Mouse (Mus musculus): ENCODE data around the gene Tedc1. TPM values are rescaled to one million over a fixed set of nuclear protein-coding genes. Genes with fewer than 3 reads are reported as not detected.

The Tedc1 gene
- total and polyA plus RNA-seq, 2 experiments from 2014 or later = 4.3 to 8.8 TPM

GRCm38 (mm10) chr12:113163561-113164006, 7.4 kb downstream of the Tedc1 start:
- Histone ChIP-seq H3K9me3 (ENCODE audit: low read length) (no peaks in the 10 kb centered on the region), H3K27me3 (ENCODE audit: insufficient read depth, low read length) (no peaks in the 10 kb centered on the region), H3K27ac (ENCODE audit: low read depth, low read length) (peak overlapping the region; percentile 71), H3K4me2 (ENCODE audit: low read depth, low read length, poor library complexity, severe bottlenecking) (no peak overlapping the region), H3K36me3 (ENCODE audit: insufficient read depth, low read length) (no peaks in the 10 kb centered on the region), H3K4me1 (ENCODE audit: insufficient read depth, low read length) (no peaks in the 10 kb centered on the region), H3K9ac (replicated peaks; ENCODE audit: low read length, poor library complexity, severe bottlenecking) (no peak overlapping the region), H3K4me3 (ENCODE audit: low read depth, low read length) (no peak overlapping the region)
- DNase-seq (ENCODE audit: low spot score) = peak; percentile 78
- ATAC-seq (ENCODE audit: low FRiP score) = peak; percentile 83
- 67% methylated on average over 11 of the region's 11 CpGs for WGBS
- no peak for TF ChIP-seq CTCF (IDR thresholded peaks at IDR 0.05)

- Histone ChIP-seq H3K9me3 (ENCODE audit: low read length) (no peaks in the 10 kb centered on the region), H3K4me2 (ENCODE audit: low read depth, low read length, poor library complexity, severe bottlenecking) (no peak overlapping the region), H3K27ac (ENCODE audit: low read depth, low read length) (no peak overlapping the region), H3K4me1 (ENCODE audit: insufficient read depth, low read length) (no peaks in the 10 kb centered on the region), H3K9ac (replicated peaks; ENCODE audit: low read length, poor library complexity, severe bottlenecking) (no peak overlapping the region), H3K4me3 (ENCODE audit: low read depth, low read length) (no peak overlapping the region), H3K36me3 (ENCODE audit: insufficient read depth, low read length) (no peaks in the 10 kb centered on the region), H3K27me3 (ENCODE audit: insufficient read depth, low read length) (no peaks in the 10 kb centered on the region)
- 82% methylated on average over 9 of the region's 9 CpGs for WGBS
- ATAC-seq (ENCODE audit: low FRiP score) (no peak), DNase-seq (ENCODE audit: low spot score) (no peak)
- TF ChIP-seq CTCF (IDR thresholded peaks at IDR 0.05) = no peak
Measured at GRCm38 (mm10) chr12:113168031-113168536, 11.9 kb downstream of the Tedc1 start.

GRCm38 (mm10) chr12:113176960-113177725, 20.9 kb downstream of the Tedc1 start:
- Histone ChIP-seq H3K4me3 (ENCODE audit: low read depth, low read length) (no peak overlapping the region), H3K4me1 (ENCODE audit: insufficient read depth, low read length) (no peaks in the 10 kb centered on the region), H3K27me3 (ENCODE audit: insufficient read depth, low read length) (no peaks in the 10 kb centered on the region), H3K36me3 (ENCODE audit: insufficient read depth, low read length) (no peaks in the 10 kb centered on the region), H3K9ac (replicated peaks; ENCODE audit: low read length, poor library complexity, severe bottlenecking) (no peak overlapping the region), H3K9me3 (ENCODE audit: low read length) (no peaks in the 10 kb centered on the region), H3K27ac (ENCODE audit: low read depth, low read length) (no peak overlapping the region), H3K4me2 (ENCODE audit: low read depth, low read length, poor library complexity, severe bottlenecking) (no peak overlapping the region)
- no peak for DNase-seq (ENCODE audit: low spot score)
- 89% methylated on average over 18 of the region's 18 CpGs for WGBS
- TF ChIP-seq CTCF (IDR thresholded peaks at IDR 0.05) = no peak
- no peak for ATAC-seq (ENCODE audit: low FRiP score)

- Histone ChIP-seq H3K27me3 (ENCODE audit: insufficient read depth, low read length) (no peaks in the 10 kb centered on the region), H3K9me3 (ENCODE audit: low read length) (no peaks in the 10 kb centered on the region), H3K4me3 (ENCODE audit: low read depth, low read length) (no peak overlapping the region), H3K36me3 (ENCODE audit: insufficient read depth, low read length) (no peaks in the 10 kb centered on the region), H3K4me2 (ENCODE audit: low read depth, low read length, poor library complexity, severe bottlenecking) (no peak overlapping the region), H3K9ac (replicated peaks; ENCODE audit: low read length, poor library complexity, severe bottlenecking) (no peak overlapping the region), H3K27ac (ENCODE audit: low read depth, low read length) (no peak overlapping the region), H3K4me1 (ENCODE audit: insufficient read depth, low read length) (no peaks in the 10 kb centered on the region)
- no peak for DNase-seq (ENCODE audit: low spot score)
- no peak for ATAC-seq (ENCODE audit: low FRiP score)
- WGBS = 73% methylated on average over 4 of the region's 4 CpGs
- TF ChIP-seq CTCF (IDR thresholded peaks at IDR 0.05) = no peak
Measured at GRCm38 (mm10) chr12:113181020-113181419, 24.8 kb downstream of the Tedc1 start.

GRCm38 (mm10) chr12:113184945-113185344, 28.7 kb downstream of the Tedc1 start:
- H3K4me3 ChIP-seq (ENCODE audit: low read depth, low read length) = peak overlapping the region; percentile 69; the same call in 1 of the 2 replicates
- no peak for TF ChIP-seq CTCF (IDR thresholded peaks at IDR 0.05)
- no peak overlapping the region for H3K27ac ChIP-seq (ENCODE audit: low read depth, low read length)
- H3K27me3 ChIP-seq (ENCODE audit: insufficient read depth, low read length) = no peaks in the 10 kb centered on the region
- H3K4me1 ChIP-seq (ENCODE audit: insufficient read depth, low read length) = peaks cover 11% of the 10 kb centered on the region
- no peak overlapping the region; the same call in 1 of the 2 replicates for H3K9ac ChIP-seq (replicated peaks; ENCODE audit: low read length, poor library complexity, severe bottlenecking)
- peak overlapping the region; percentile 95 for H3K4me2 ChIP-seq (ENCODE audit: low read depth, low read length, poor library complexity, severe bottlenecking)
- ATAC-seq (ENCODE audit: low FRiP score) = no peak
- DNase-seq (ENCODE audit: low spot score) = no peak
- peaks cover 17% of the 10 kb centered on the region for H3K36me3 ChIP-seq (ENCODE audit: insufficient read depth, low read length)
- no peaks in the 10 kb centered on the region for H3K9me3 ChIP-seq (ENCODE audit: low read length)
- WGBS = 62% methylated on average over 5 of the region's 5 CpGs

Measured in midbrain, postnatal 0 days (tissue).